Mouse (Mus musculus) liver, embryonic 16.5 days (tissue): ENCODE results near the gene Tcirg1. TPM values are rescaled to one million over a fixed set of nuclear protein-coding genes. Genes with fewer than 3 reads are reported as not detected.

Experiments used
- ATAC-seq: fragments of 200-750 bp; cut with Nextera tagmentation; 2 replicates; pipeline ENCODE4 v1.8.0; 2017; ENCODE audit warnings: low read depth, mild to moderate bottlenecking, moderate number of reproducible peaks, moderate library complexity
- H3K27ac ChIP-seq: fragments of 300-500 bp; sonication (generic); 2 replicates; pipeline ENCODE4 v1.5.1; 2014; ENCODE audit warnings: mild to moderate bottlenecking, low read length
- H3K27me3 ChIP-seq: fragments of 300-500 bp; sonication (generic); 2 replicates; pipeline ENCODE4 v1.6.1; 2014; ENCODE audit warnings: low read depth, low read length, mixed read lengths; ENCODE audit not compliant: control insufficient read depth, insufficient read depth
- H3K36me3 ChIP-seq: fragments of 300-500 bp; sonication (generic); 2 replicates; pipeline ENCODE4 v1.6.1; 2014; ENCODE audit warnings: mild to moderate bottlenecking; ENCODE audit not compliant: control insufficient read depth, insufficient read depth
- H3K4me1 ChIP-seq: fragments of 300-500 bp; sonication (generic); 2 replicates; pipeline ENCODE4 v1.6.1; 2014; ENCODE audit warnings: low read depth, low read length, mixed read lengths; ENCODE audit not compliant: control insufficient read depth
- H3K4me2 ChIP-seq: fragments of 300-500 bp; sonication (generic); 2 replicates; pipeline ENCODE4 v1.6.1; 2014; ENCODE audit warnings: low read depth, low read length, mixed read lengths
- H3K4me3 ChIP-seq: fragments of 300-500 bp; sonication (generic); 2 replicates; pipeline ENCODE4 v1.5.1; 2014; ENCODE audit warnings: low read depth, mild to moderate bottlenecking, low read length
- H3K9ac ChIP-seq: fragments of 300-500 bp; sonication (generic); 2 replicates; pipeline ENCODE4 v1.6.1; 2014; ENCODE audit warnings: low read depth, low read length
- H3K9me3 ChIP-seq: fragments of 300-500 bp; sonication (generic); replicated peaks from 2 replicates; pipeline ENCODE4 v1.6.1; 2016; ENCODE audit warnings: low read length; ENCODE audit not compliant: control insufficient read depth
- WGBS: fragments of 180-500 bp; shearing (Covaris S2); extraction: QIAGEN DNeasy Blood & Tissue Kit; methylation state at CpG from one replicate; pipeline ENCODE4 v1.1.7; 2014; ENCODE audit not compliant: insufficient replicate concordance; 5-methylcytosine and 5-hydroxymethylcytosine counted together
- polyA plus RNA-seq: library from polyadenylated mRNA; unstranded; fragments of >200 nt; fragmentation: Nextera tagmentation; extraction: Ambion mirVana; gene quantifications from 2 replicates; pipeline ENCODE4 v1.2.1, GENCODE M21; 2015

Tcirg1 gene
- polyA plus RNA-seq, 1 experiment from 2014 or later, result 33.8 TPM

DNA sequence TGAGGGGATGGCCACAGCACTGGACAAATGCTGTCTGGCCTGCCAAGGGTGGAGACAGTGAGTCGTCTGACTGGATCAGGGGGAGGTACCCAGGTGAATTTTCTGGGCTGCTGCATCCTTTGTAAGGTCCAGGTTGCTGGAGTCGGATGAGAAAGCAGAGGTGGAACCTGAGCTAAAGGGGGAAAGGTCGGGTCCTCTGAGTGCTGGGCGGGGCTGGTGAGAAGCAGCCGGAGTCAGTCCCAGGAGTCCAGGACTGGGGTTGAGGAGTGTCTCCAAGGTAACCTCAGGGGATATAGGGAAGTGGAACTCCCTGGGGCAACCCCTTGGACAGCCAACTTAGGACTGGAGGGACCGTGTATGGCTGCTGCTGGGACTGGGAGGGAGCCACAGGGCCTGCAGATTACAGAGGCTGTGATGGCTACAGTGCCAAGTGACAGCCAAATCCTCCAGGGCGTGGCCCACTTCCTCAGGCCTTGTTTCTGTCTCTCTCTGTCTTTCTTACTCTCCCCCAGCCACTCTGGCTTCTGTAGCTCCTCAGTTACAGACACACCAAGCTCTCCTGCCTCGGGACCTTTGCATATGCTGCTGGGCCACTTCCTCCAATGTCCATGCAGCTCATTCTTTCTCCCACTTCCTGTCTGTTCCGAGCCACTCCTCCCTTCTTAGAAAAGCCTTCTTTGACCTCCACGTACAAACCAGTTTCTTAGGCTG is 15.9 kb upstream of the Tcirg1 start:
- Histone ChIP-seq H3K36me3 (no peaks in the 10 kb centered on the region), H3K27ac (peak overlapping the region; percentile 12), H3K27me3 (no peaks in the 10 kb centered on the region), H3K9ac (no peak overlapping the region), H3K4me2 (no peak overlapping the region), H3K4me1 (peaks cover 12% of the 10 kb centered on the region), H3K9me3 (no peaks in the 10 kb centered on the region), H3K4me3 (no peak overlapping the region)
- WGBS, result 41% methylated on average over 10 of the region's 10 CpGs
- ATAC-seq, result no peak

DNA sequence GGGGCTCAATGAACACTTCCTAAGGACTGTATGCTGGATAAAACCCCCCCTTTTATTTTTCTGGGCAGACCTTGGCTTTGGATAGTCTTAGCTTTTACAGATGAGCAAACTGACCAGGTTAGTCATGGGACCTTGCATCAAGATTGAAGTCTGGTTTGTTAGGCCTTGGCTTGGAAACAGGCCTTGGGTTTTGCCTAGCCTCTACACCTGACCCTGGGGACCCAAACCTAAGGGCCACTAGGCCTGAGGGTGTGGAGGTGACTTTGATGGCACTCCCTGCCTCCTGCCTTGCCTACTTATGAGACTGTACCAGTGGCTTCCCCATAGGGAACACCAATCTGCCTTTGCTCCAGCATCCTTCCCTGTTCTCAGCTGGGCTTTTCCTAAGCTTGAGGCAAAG is 13.0 kb upstream of the Tcirg1 start:
- H3K9me3 ChIP-seq, result no peaks in the 10 kb centered on the region
- peaks cover 11% of the 10 kb centered on the region for H3K4me1 ChIP-seq
- H3K9ac ChIP-seq, result no peak overlapping the region
- ATAC-seq, result no peak
- H3K4me2 ChIP-seq, result no peak overlapping the region
- H3K27me3 ChIP-seq, result no peaks in the 10 kb centered on the region
- no peak overlapping the region for H3K4me3 ChIP-seq
- H3K27ac ChIP-seq, result no peak overlapping the region
- H3K36me3 ChIP-seq, result no peaks in the 10 kb centered on the region

DNA sequence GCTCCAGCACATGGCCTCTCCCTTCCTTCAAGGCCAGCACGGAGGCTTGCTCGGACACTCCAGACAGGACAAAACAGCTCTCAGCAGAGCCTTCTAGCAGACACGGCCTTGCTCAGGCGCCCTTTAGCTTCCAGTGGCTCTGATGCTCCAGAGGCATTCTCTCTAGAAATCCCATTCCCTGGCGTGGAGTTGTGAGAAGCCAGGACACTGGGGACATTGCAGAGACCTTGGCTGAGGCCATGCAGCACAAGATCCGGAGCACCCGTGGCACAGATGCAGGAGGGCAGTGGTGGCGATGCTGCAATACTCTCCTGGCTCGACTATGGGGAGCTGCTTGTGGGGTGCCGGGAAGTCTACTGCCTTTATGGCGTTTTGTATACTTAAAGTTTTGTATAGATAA is 9.8 kb upstream of the Tcirg1 start:
- H3K4me3 ChIP-seq, result no peak overlapping the region
- peaks cover 18% of the 10 kb centered on the region for H3K4me1 ChIP-seq
- WGBS, result 65% methylated on average over 11 of the region's 11 CpGs

DNA sequence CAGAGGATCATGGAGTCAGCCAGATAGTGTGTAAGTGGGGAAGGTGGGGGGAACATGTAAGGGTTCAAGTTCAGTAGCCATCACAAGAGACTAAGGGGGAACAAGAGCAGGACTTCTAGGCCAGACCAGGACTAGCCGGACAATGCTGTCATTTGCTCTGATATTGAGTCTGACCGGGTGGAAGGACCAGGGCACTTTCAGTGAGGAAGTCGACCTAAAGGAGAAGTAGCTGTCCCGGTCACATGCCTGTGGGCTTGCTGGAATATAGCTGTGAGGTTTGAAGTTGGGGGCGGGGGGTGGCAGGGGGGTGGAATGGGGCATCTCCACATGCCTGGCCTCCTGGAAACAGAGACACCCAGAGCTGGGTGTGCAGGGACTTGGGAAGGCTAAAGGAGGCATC is 7.6 kb upstream of the Tcirg1 start:
- H3K27me3 ChIP-seq, result no peaks in the 10 kb centered on the region
- no peak overlapping the region for H3K4me2 ChIP-seq
- ATAC-seq, result no peak
- H3K9me3 ChIP-seq, result no peaks in the 10 kb centered on the region
- 0 out of 2 replicates have a peak overlapping the region, but pooled peaks have one; percentile 10 for H3K9ac ChIP-seq
- peaks cover 22% of the 10 kb centered on the region for H3K4me1 ChIP-seq
- 50% methylated on average over 5 of the region's 5 CpGs for WGBS
- no peaks in the 10 kb centered on the region for H3K36me3 ChIP-seq
- no peak overlapping the region for H3K4me3 ChIP-seq
- no peak overlapping the region for H3K27ac ChIP-seq

More for the DNA sequence above, 9.8 kb upstream of the Tcirg1 start:
- H3K36me3 ChIP-seq, result no peaks in the 10 kb centered on the region
- H3K27ac ChIP-seq, result no peak overlapping the region
- no peak overlapping the region for H3K4me2 ChIP-seq
- ATAC-seq, result no peak
- H3K9ac ChIP-seq, result no peak overlapping the region
- H3K9me3 ChIP-seq, result no peaks in the 10 kb centered on the region
- H3K27me3 ChIP-seq, result no peaks in the 10 kb centered on the region

- Histone ChIP-seq H3K4me1 (peaks cover 22% of the 10 kb centered on the region), H3K27ac (peak overlapping the region; percentile 80), H3K4me2 (peak overlapping the region; percentile 90), H3K4me3 (peak overlapping the region; percentile 84), H3K27me3 (no peaks in the 10 kb centered on the region), H3K9me3 (no peaks in the 10 kb centered on the region), H3K9ac (peak overlapping the region; percentile 62), H3K36me3 (peaks cover 4% of the 10 kb centered on the region)
- ATAC-seq, result no peak
- 70% methylated on average over 8 of the region's 8 CpGs for WGBS
These were observed 6.8 kb upstream of the Tcirg1 start for GRCm38 (mm10) chr19:3913692-3914091.

DNA sequence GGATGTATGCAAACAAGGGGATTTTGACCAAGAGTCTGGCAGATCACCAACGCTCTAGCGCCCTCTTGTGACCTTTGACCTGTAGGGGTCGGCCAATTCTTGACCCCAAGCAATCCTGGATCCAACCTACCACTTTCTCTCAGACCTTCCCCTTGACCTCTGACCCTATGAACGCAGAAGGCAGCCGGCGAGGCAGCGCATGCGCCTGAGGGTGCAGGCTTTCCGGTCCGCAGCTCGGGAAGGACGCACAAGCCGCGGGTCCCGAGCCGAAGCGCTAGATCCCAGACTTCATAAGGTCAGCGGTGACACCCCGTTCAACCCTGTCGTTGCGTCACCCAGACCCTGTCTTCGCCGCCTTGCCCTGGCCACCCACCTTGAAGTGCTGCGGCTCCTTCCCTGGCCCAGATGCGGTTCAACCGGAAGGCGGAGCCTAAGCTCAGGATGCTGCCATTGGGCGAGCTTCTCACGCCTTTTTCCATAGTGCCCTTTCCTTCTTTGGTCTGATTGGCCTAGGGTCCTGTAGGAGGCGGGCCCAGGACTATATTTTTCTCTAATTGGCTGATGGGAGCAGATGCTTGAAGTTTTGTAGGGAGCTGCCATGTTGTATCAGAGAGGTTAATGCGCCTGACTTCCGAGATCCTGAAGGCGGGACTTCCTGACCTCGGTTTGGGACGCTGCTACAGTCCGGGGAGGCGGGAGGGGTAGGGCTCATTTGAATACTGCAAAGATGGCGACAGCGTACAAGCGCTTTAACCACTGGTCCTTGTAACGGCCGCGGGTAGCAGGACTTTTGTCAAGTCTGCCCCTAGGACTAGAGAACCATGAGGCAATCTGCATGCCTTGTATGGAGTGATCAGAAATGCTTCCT is 5.6 kb upstream of the Tcirg1 start, which contains the start of gene Ndufs8:
Ndufs8 (minus strand) TSS at position 438 of the 868 bp plus-strand sequence.
- under 1% methylated on average over 43 of the region's 43 CpGs for WGBS
- peaks cover 22% of the 10 kb centered on the region for H3K4me1 ChIP-seq

GRCm38 (mm10) chr19:3910206-3910605 is 3.3 kb upstream of the Tcirg1 start:
- WGBS, result 63% methylated on average over 5 of the region's 5 CpGs
- Histone ChIP-seq H3K4me1 (peaks cover 45% of the 10 kb centered on the region), H3K27me3 (no peaks in the 10 kb centered on the region), H3K9ac (no peak overlapping the region), H3K4me3 (no peak overlapping the region), H3K4me2 (no peak overlapping the region), H3K27ac (no peak overlapping the region), H3K36me3 (peaks cover 8% of the 10 kb centered on the region), H3K9me3 (no peaks in the 10 kb centered on the region)
- no peak for ATAC-seq

More for the DNA sequence above, 5.6 kb upstream of the Tcirg1 start, which contains the start of gene Ndufs8:
- Histone ChIP-seq H3K4me3 (peak within 1 kb of the TSS; percentile 84), H3K4me2 (peak within 1 kb of the TSS; percentile 90), H3K9ac (peak within 1 kb of the TSS; percentile 78), H3K9me3 (no peaks in the 10 kb centered on the region), H3K27me3 (no peaks in the 10 kb centered on the region), H3K36me3 (peaks cover 8% of the 10 kb centered on the region), H3K27ac (peak within 1 kb of the TSS; percentile 80)
- ATAC-seq, result peak; percentile 95

GRCm38 (mm10) chr19:3907876-3908660 is 1.1 kb upstream of the Tcirg1 start:
- H3K9ac ChIP-seq, result no peak overlapping the region
- H3K27me3 ChIP-seq, result no peaks in the 10 kb centered on the region
- peak overlapping the region; percentile 83 for H3K27ac ChIP-seq
- peak overlapping the region; percentile 74 for H3K4me3 ChIP-seq
- no peaks in the 10 kb centered on the region for H3K9me3 ChIP-seq
- peaks cover 35% of the 10 kb centered on the region for H3K4me1 ChIP-seq
- no peak for ATAC-seq
- H3K36me3 ChIP-seq, result peaks cover 13% of the 10 kb centered on the region
- H3K4me2 ChIP-seq, result peak overlapping the region; percentile 89
- 56% methylated on average over 8 of the region's 8 CpGs for WGBS
